In genomic region chr4:152724741-152725140, GRCm38 (mm10) we compare ENCODE assay signal across 21 mouse cellular contexts.
"Had no signal": no experiment of that assay in that cellular context is flagged by ENCODE, and none has a peak within 500 bp of the region (broad histone marks: within the 10 kb centered on the region; RNA-seq: fewer than 3 reads in every experiment).

No protein-coding gene starts in this region.

- H3K36me3 ChIP-seq: heart, embryonic 13.5 days; heart, embryonic 15.5 days; hindbrain, embryonic 13.5 days; hindbrain, embryonic 15.5 days; intestine, embryonic 15.5 days; limb, embryonic 10.5 days; limb, embryonic 12.5 days had no signal

- H3K9ac ChIP-seq: heart, embryonic 13.5 days; heart, embryonic 15.5 days; hindbrain, embryonic 13.5 days; hindbrain, embryonic 15.5 days; intestine, embryonic 15.5 days; limb, embryonic 12.5 days had no signal

- H3K27me3 ChIP-seq: hindbrain, embryonic 15.5 days; intestine, embryonic 15.5 days had no signal

- ATAC-seq: inflammation-experienced regulatory T-cells, adult 6 months; intestine, embryonic 15.5 days; intestine, postnatal 0 days had no signal

- H3K4me1 ChIP-seq: heart, embryonic 13.5 days; heart, embryonic 15.5 days; intestine, embryonic 15.5 days had no signal

- H3K4me3 ChIP-seq: gastrocnemius, adult 2 months; heart, adult 2 months; heart, embryonic 13.5 days; heart, embryonic 15.5 days; hindbrain, embryonic 13.5 days; hindbrain, embryonic 15.5 days; intestine, embryonic 15.5 days; left cerebral cortex, adult 2 months; limb, embryonic 10.5 days; limb, embryonic 12.5 days had no signal

- H3K4me2 ChIP-seq: heart, embryonic 11.5 days; heart, embryonic 13.5 days; heart, embryonic 15.5 days; hindbrain, embryonic 13.5 days; hindbrain, embryonic 15.5 days; intestine, embryonic 15.5 days; limb, embryonic 12.5 days; liver, embryonic 11.5 days had no signal

- H3K27ac ChIP-seq: gastrocnemius, adult 2 months; heart, adult 2 months; heart, embryonic 13.5 days; heart, embryonic 15.5 days; hindbrain, embryonic 13.5 days; intestine, embryonic 15.5 days; left cerebral cortex, adult 2 months; limb, embryonic 10.5 days; limb, embryonic 12.5 days had no signal

- DNase-seq: gastrocnemius, adult 2 months; gastrocnemius, postnatal 10 days; gastrocnemius, postnatal 25 days; heart, adult 2 months; heart, postnatal 4 days; kidney, adult 18-20 months; kidney, adult 8-10 months; kidney, postnatal 4 days; liver had no signal

- H3K9me3 ChIP-seq: heart, embryonic 13.5 days; heart, embryonic 15.5 days; hindbrain, embryonic 13.5 days; hindbrain, embryonic 15.5 days; intestine, embryonic 15.5 days; limb, embryonic 10.5 days; limb, embryonic 12.5 days had no signal
